Mouse (Mus musculus): ENCODE measurements around the gene Glra2. TPM values are rescaled to one million over a fixed set of nuclear protein-coding genes. Genes with fewer than 3 reads are reported as not detected.

Glra2 gene
- polyA plus RNA-seq (2012; fragmentation: generic; extraction: Trizol) = not detected
- long read RNA-seq, experiment 1 = 0 reads
- long read RNA-seq, experiment 2 = 0 reads

DNA sequence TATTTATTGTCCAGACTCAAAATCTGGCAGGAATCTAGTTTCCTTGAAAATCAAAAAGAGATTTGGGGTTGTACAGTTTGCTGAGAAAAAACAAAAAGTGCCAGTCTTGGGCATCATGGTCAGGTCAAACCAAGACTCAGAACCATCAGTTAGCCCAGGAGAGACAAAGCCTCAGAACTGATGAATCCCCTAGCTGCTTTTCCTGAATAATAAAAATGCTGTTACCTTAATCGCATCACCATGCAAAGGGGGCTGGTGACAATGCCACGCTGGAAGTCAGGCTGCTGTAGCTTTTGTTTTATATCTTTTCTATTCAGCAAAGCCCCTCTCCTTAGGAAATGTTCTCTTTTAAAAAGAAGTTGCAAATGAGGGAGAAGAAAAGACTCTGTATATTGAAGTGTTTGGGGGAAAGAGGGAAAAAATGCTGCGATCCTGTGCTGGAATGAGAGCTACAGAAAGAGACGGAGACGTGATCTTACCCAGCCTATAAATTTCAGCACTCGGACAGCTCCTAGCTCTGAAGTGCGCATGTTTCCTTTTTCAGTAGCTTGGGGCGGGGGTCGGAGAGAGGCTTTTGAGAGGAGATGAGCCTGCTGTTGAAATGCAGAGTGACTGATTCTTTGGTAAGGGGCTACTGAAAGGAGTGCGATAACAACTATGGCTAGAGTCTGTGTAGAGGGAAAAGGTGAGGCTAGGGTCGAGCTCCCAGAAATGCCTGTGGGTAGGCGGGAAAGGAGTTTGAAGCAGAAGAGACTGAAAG is at the start of gene Glra2:
Gene Glra2 (minus strand): TSS at position 455 of the 760 bp plus-strand sequence.
- TF ChIP-seq USF1 (IDR thresholded peaks at IDR 0.05; ENCODE audit: low read depth) (no peak), CEBPB (IDR thresholded peaks at IDR 0.05; ENCODE audit: low read depth) (no peak), FOSL1 (IDR thresholded peaks at IDR 0.05; ENCODE audit: insufficient read depth, low read length, poor library complexity, severe bottlenecking) (no peak), MYOD1 (IDR thresholded peaks at IDR 0.05; ENCODE audit: control insufficient read depth, insufficient read length, low read depth) (no peak), MYOG (IDR thresholded peaks at IDR 0.05; ENCODE audit: control insufficient read depth, extremely low read depth, insufficient read length) (no peak), MAX (IDR thresholded peaks at IDR 0.05) (no peak), CTCF (IDR thresholded peaks at IDR 0.05; ENCODE audit: control insufficient read depth, insufficient read depth, insufficient read length) (no peak)
- H3ac ChIP-seq (ENCODE audit: control insufficient read depth, insufficient read length, low read depth) = no peak within 1 kb of the TSS
- no peaks in the 10 kb centered on the region for H3K79me2 ChIP-seq (ENCODE audit: control insufficient read depth, insufficient read depth)
- H3K4me3 ChIP-seq (ENCODE audit: insufficient read depth, poor library complexity, severe bottlenecking) = no peak within 1 kb of the TSS
- H3K79me3 ChIP-seq (ENCODE audit: low read depth) = no peaks in the 10 kb centered on the region
- H3K27me3 ChIP-seq (ENCODE audit: control insufficient read depth, insufficient read depth, insufficient read length) = no peaks in the 10 kb centered on the region
- H3K36me3 ChIP-seq (ENCODE audit: control insufficient read depth, insufficient read depth) = no peaks in the 10 kb centered on the region

DNA sequence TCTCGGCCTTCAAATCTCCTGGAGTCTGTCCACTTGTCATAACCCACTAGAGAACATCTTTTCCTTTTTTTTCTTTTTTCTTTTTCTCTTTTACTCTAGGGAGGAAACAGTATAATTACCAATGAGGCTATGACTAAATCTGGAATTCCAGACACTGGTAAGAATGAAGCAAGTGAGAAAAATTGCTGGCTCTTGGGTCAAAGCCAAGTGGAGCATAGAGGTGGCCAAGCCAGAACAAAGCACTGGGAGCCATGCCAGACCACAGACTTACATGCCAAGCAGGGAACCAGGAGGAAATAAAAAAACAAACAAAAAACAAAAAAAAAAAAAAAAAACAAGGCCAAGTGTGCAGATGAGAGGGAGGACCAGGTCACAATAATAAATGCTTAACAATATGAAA is 35.6 kb upstream of the Glra2 start:
- Histone ChIP-seq H3K27me3 (ENCODE audit: control insufficient read depth, insufficient read depth, insufficient read length) (no peaks in the 10 kb centered on the region), H3K36me3 (ENCODE audit: control insufficient read depth, insufficient read depth) (no peaks in the 10 kb centered on the region), H3K79me3 (ENCODE audit: low read depth) (no peaks in the 10 kb centered on the region), H3K79me2 (ENCODE audit: control insufficient read depth, insufficient read depth) (no peaks in the 10 kb centered on the region), H3K4me3 (ENCODE audit: insufficient read depth, poor library complexity, severe bottlenecking) (no peak overlapping the region), H3ac (ENCODE audit: control insufficient read depth, insufficient read length, low read depth) (no peak overlapping the region)
- no peak for TF ChIP-seq MAX (IDR thresholded peaks at IDR 0.05)
- no peak for TF ChIP-seq MYOD1 (IDR thresholded peaks at IDR 0.05; ENCODE audit: control insufficient read depth, insufficient read length, low read depth)
- no peak for TF ChIP-seq CTCF (IDR thresholded peaks at IDR 0.05; ENCODE audit: control insufficient read depth, insufficient read depth, insufficient read length)
- TF ChIP-seq MYOG (IDR thresholded peaks at IDR 0.05; ENCODE audit: control insufficient read depth, extremely low read depth, insufficient read length) = no peak
- no peak for TF ChIP-seq FOSL1 (IDR thresholded peaks at IDR 0.05; ENCODE audit: insufficient read depth, low read length, poor library complexity, severe bottlenecking)
- no peak for TF ChIP-seq CEBPB (IDR thresholded peaks at IDR 0.05; ENCODE audit: low read depth)

DNA sequence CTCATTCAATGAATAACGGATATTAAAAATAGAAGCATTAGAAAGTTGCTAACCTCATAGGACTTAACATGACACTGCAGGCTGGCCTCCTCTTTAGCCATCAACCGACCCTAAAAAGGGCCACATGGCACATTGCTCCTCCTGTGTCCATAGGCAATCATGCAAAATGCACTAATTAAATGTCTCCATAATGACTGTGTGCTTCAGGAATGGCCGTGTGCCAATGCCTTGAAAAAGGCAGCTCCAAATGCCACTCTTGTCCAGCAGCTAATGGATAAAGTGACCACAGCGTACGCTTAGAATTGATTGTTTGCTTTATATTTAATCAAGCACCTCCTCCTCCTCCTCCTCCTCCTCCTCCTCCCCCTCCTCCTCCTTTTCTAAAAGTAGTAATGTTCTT is 17.4 kb upstream of the Glra2 start:
- TF ChIP-seq CTCF (IDR thresholded peaks at IDR 0.05; ENCODE audit: control insufficient read depth, insufficient read depth, insufficient read length) (no peak), MYOD1 (IDR thresholded peaks at IDR 0.05; ENCODE audit: control insufficient read depth, insufficient read length, low read depth) (no peak), FOSL1 (IDR thresholded peaks at IDR 0.05; ENCODE audit: insufficient read depth, low read length, poor library complexity, severe bottlenecking) (no peak), MYOG (IDR thresholded peaks at IDR 0.05; ENCODE audit: control insufficient read depth, extremely low read depth, insufficient read length) (no peak)
- Histone ChIP-seq H3K79me3 (ENCODE audit: low read depth) (no peaks in the 10 kb centered on the region), H3K27me3 (ENCODE audit: control insufficient read depth, insufficient read depth, insufficient read length) (no peaks in the 10 kb centered on the region)

DNA sequence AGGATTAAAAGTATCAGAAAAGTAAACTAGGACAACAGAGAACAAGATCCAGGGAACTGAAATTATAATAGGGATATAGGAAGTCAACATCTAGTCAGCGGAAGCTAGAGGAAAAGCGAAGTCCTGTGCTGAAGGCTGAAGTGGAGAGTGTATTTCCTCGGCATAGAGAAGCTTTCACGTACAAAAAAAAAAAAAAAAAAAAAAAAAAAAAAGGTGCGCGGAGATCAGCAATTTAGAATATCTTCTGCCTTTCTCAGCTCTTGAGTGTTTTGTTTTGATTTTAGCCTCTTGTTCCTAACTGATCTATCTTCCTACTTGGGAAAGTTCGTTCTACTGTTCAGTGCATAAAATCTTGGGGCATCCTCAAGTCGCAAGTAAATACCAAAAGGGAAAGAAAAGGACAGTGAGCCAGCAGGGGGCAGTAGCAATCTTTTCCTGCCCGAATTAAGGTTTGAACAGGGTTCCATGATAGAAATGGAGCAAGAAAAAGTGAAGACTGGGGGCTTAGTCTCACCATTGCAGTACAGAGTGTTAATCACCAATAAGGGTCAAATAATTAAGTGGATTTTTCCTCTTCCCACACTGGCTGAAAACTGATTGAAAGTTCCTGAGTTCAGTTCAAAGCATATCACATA is 623 bp upstream of the Glra2 start:
- no peak for TF ChIP-seq FOSL1 (IDR thresholded peaks at IDR 0.05; ENCODE audit: insufficient read depth, low read length, poor library complexity, severe bottlenecking)
- no peak for TF ChIP-seq MYOG (IDR thresholded peaks at IDR 0.05; ENCODE audit: control insufficient read depth, extremely low read depth, insufficient read length)
- no peak for TF ChIP-seq CTCF (IDR thresholded peaks at IDR 0.05; ENCODE audit: control insufficient read depth, insufficient read depth, insufficient read length)
- no peak for TF ChIP-seq CEBPB (IDR thresholded peaks at IDR 0.05; ENCODE audit: low read depth)
- no peak for TF ChIP-seq USF1 (IDR thresholded peaks at IDR 0.05; ENCODE audit: low read depth)
- TF ChIP-seq MYOD1 (IDR thresholded peaks at IDR 0.05; ENCODE audit: control insufficient read depth, insufficient read length, low read depth) = no peak
- no peak for TF ChIP-seq MAX (IDR thresholded peaks at IDR 0.05)
- Histone ChIP-seq H3K4me3 (ENCODE audit: insufficient read depth, poor library complexity, severe bottlenecking) (no peak overlapping the region), H3K36me3 (ENCODE audit: control insufficient read depth, insufficient read depth) (no peaks in the 10 kb centered on the region)

More for the DNA sequence above, 17.4 kb upstream of the Glra2 start:
- no peak overlapping the region for H3ac ChIP-seq (ENCODE audit: control insufficient read depth, insufficient read length, low read depth)
- no peaks in the 10 kb centered on the region for H3K79me2 ChIP-seq (ENCODE audit: control insufficient read depth, insufficient read depth)
- H3K36me3 ChIP-seq (ENCODE audit: control insufficient read depth, insufficient read depth) = no peaks in the 10 kb centered on the region
- no peak overlapping the region for H3K4me3 ChIP-seq (ENCODE audit: insufficient read depth, poor library complexity, severe bottlenecking)

DNA sequence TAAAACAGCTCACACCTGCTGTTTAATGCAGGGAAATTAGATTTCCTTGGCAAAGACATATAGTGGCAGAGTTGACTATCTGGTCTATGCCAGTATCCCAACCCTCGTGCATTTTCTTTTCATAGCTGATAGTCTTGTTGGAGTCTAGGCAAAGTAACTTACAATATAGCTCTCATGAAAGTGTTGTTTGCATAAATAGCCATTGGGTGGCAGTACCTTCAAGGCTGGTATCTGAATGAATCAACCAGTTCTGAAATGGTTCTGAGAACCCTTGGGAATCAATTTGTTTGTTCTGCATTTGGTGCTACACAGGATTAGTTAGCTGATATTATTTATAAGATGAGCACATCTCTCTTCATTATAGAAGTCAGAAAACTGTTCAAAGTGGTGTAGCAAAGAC is 133.6 kb downstream of the Glra2 start:
- Histone ChIP-seq H3K36me3 (ENCODE audit: control insufficient read depth, insufficient read depth) (no peaks in the 10 kb centered on the region), H3ac (ENCODE audit: control insufficient read depth, insufficient read length, low read depth) (no peak overlapping the region), H3K4me3 (ENCODE audit: insufficient read depth, poor library complexity, severe bottlenecking) (no peak overlapping the region), H3K79me3 (ENCODE audit: low read depth) (no peaks in the 10 kb centered on the region), H3K79me2 (ENCODE audit: control insufficient read depth, insufficient read depth) (no peaks in the 10 kb centered on the region), H3K27me3 (ENCODE audit: control insufficient read depth, insufficient read depth, insufficient read length) (no peaks in the 10 kb centered on the region)
- TF ChIP-seq MAX (IDR thresholded peaks at IDR 0.05) (no peak), USF1 (IDR thresholded peaks at IDR 0.05; ENCODE audit: low read depth) (no peak), CEBPB (IDR thresholded peaks at IDR 0.05; ENCODE audit: low read depth) (no peak), CTCF (IDR thresholded peaks at IDR 0.05; ENCODE audit: control insufficient read depth, insufficient read depth, insufficient read length) (no peak), MYOG (IDR thresholded peaks at IDR 0.05; ENCODE audit: control insufficient read depth, extremely low read depth, insufficient read length) (no peak), MYOD1 (IDR thresholded peaks at IDR 0.05; ENCODE audit: control insufficient read depth, insufficient read length, low read depth) (no peak), FOSL1 (IDR thresholded peaks at IDR 0.05; ENCODE audit: insufficient read depth, low read length, poor library complexity, severe bottlenecking) (no peak)

More for the DNA sequence above, 623 bp upstream of the Glra2 start:
- Histone ChIP-seq H3K27me3 (ENCODE audit: control insufficient read depth, insufficient read depth, insufficient read length) (no peaks in the 10 kb centered on the region), H3K79me2 (ENCODE audit: control insufficient read depth, insufficient read depth) (no peaks in the 10 kb centered on the region), H3K79me3 (ENCODE audit: low read depth) (no peaks in the 10 kb centered on the region), H3ac (ENCODE audit: control insufficient read depth, insufficient read length, low read depth) (no peak overlapping the region)
